Mouse (Mus musculus): ENCODE measurements around the gene Pygm.

- no peak for TF ChIP-seq CTCF (IDR thresholded peaks at IDR 0.05; ENCODE audit: low read depth)
- TF ChIP-seq EP300 (optimal IDR thresholded peaks at IDR 0.05) = no peak
Measured at GRCm38 (mm10) chr19:6381238-6381637, 3.0 kb upstream of the Pygm start.

All from stomach, postnatal 0 days (tissue).